ENCODE assay signal across 43 mouse cellular contexts in the genomic region with DNA sequence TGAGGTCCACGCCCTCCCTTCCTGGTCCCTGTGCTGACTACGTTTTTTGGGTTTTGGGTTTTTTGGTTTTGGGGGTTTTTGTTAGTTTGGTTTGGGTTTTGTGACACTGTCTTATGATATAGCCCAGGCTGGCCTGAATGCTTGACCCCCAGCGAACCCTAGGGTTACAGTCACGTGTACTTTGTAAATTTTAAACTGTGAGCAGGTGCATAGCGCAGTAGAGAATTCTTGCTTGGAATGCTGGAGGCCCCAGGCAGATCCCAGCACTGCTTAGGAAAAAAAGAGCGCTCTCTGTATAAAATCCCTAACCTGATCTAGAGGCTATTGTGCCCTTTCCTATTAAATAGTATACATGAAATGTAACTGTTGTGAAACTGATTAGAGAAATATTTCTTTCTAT. TPM values are rescaled to one million over a fixed set of nuclear protein-coding genes. Genes with fewer than 3 reads are reported as not detected.
"Had no signal": no experiment of that assay in that cellular context is flagged by ENCODE, and none has a peak within 500 bp of the region (broad histone marks: within the 10 kb centered on the region; RNA-seq: fewer than 3 reads in every experiment).

No protein-coding gene starts in this region.

- H3K36me3 ChIP-seq: heart, embryonic 10.5 days; heart, embryonic 12.5 days; heart, embryonic 13.5 days; heart, embryonic 15.5 days; hindbrain, embryonic 10.5 days; hindbrain, embryonic 12.5 days; hindbrain, embryonic 13.5 days; hindbrain, embryonic 15.5 days; kidney, embryonic 15.5 days had no signal

- ATAC-seq: hindbrain, embryonic 16.5 days; hindbrain, postnatal 0 days; inflammation-experienced regulatory T-cells, adult 6 months; intestine, embryonic 15.5 days; intestine, embryonic 16.5 days; intestine, postnatal 0 days had no signal

- H3K9me3 ChIP-seq: heart, embryonic 10.5 days; heart, embryonic 12.5 days; heart, embryonic 13.5 days; heart, embryonic 15.5 days; hindbrain, embryonic 10.5 days; hindbrain, embryonic 12.5 days; hindbrain, embryonic 13.5 days; hindbrain, embryonic 15.5 days; intestine, embryonic 15.5 days; kidney, embryonic 15.5 days had no signal

- DNase-seq: heart, postnatal 10 days; heart, postnatal 14 days; heart, postnatal 36 days; heart, postnatal 4 days; kidney, adult 18-20 months; kidney, adult 8-10 months; kidney, adult 9 months; kidney, postnatal 10 days; kidney, postnatal 4 days; layer of hippocampus, adult 9-11 months; layer of hippocampus, postnatal 36 days had no signal

- H3K9ac ChIP-seq: heart, embryonic 12.5 days; heart, embryonic 13.5 days; heart, embryonic 15.5 days; hindbrain, embryonic 12.5 days; hindbrain, embryonic 13.5 days; hindbrain, embryonic 14.5 days; hindbrain, embryonic 15.5 days; intestine, embryonic 15.5 days; kidney, embryonic 15.5 days had no signal

- H3K27ac ChIP-seq: heart, embryonic 10.5 days; heart, embryonic 13.5 days; heart, embryonic 15.5 days; hindbrain, embryonic 10.5 days; hindbrain, embryonic 12.5 days; hindbrain, embryonic 13.5 days; hindbrain, embryonic 14.5 days; hindbrain, embryonic 15.5 days; hindbrain, postnatal 0 days; intestine, embryonic 15.5 days; kidney, embryonic 15.5 days; kidney, postnatal 0 days; layer of hippocampus, adult 2 months; left cerebral cortex, adult 2 months had no signal

- H3K4me2 ChIP-seq: heart, embryonic 11.5 days; heart, embryonic 12.5 days; heart, embryonic 13.5 days; heart, embryonic 15.5 days; hindbrain, embryonic 12.5 days; hindbrain, embryonic 13.5 days; hindbrain, embryonic 14.5 days; hindbrain, embryonic 15.5 days; intestine, embryonic 15.5 days; kidney, embryonic 15.5 days had no signal

- H3K4me3 ChIP-seq: heart, embryonic 10.5 days; heart, embryonic 12.5 days; heart, embryonic 13.5 days; heart, embryonic 15.5 days; hindbrain, embryonic 10.5 days; hindbrain, embryonic 12.5 days; hindbrain, embryonic 13.5 days; hindbrain, embryonic 15.5 days; intestine, embryonic 15.5 days; kidney, embryonic 15.5 days; layer of hippocampus, adult 2 months; left cerebral cortex, adult 2 months had no signal

RNA-seq across cellular contexts. Expression of gene Gal3st1, which starts 9.7 kb away (rescaled TPM):
- polyA plus RNA-seq: heart, embryonic 14.5 days; inflammation-experienced regulatory T-cells, adult 6 months had no signal

RNA-seq across cellular contexts. Expression of gene 4930556J24Rik, which starts 16.6 kb away (rescaled TPM):
- total RNA-seq: heart, adult 8-10 months; heart, postnatal 10 days; heart, postnatal 14 days; heart, postnatal 25 days; heart, postnatal 36 days; heart, postnatal 4 days; hematopoietic stem cell, adult 5-6 weeks; hindbrain, postnatal 0 days; layer of hippocampus, adult 2 months; layer of hippocampus, postnatal 10 days; layer of hippocampus, postnatal 14 days; left cerebral cortex, adult 18-20 months; left cerebral cortex, adult 8-10 months had no signal
- polyA plus RNA-seq: heart, embryonic 12.5 days; heart, embryonic 13.5 days; heart, embryonic 14.5 days; heart, embryonic 15.5 days; heart, postnatal 0 days; hindbrain, embryonic 13.5 days; hindbrain, embryonic 16.5 days; intestine, embryonic 15.5 days; intestine, embryonic 16.5 days; large intestine, adult 2 months had no signal

RNA-seq across cellular contexts. Expression of gene Sec14l4, which starts 38.1 kb away (rescaled TPM):
- total RNA-seq: heart, postnatal 4 days; hematopoietic stem cell, adult 5-6 weeks; hindbrain, postnatal 0 days; left cerebral cortex, adult 18-20 months; left cerebral cortex, adult 2 months had no signal
- polyA plus RNA-seq: heart, embryonic 11.5 days; heart, embryonic 12.5 days; heart, embryonic 13.5 days; heart, embryonic 14.5 days; heart, postnatal 0 days; hindbrain, embryonic 10.5 days; hindbrain, embryonic 11.5 days; hindbrain, embryonic 12.5 days; hindbrain, embryonic 13.5 days; hindbrain, embryonic 14.5 days; hindbrain, embryonic 15.5 days; hindbrain, embryonic 16.5 days; hindbrain, postnatal 0 days; inflammation-experienced regulatory T-cells, adult 6 months; kidney, embryonic 14.5 days; kidney, embryonic 15.5 days; kidney, postnatal 0 days had no signal
